ENCODE assay signal across 8 mouse cellular contexts in genomic region chr1:133364022-133364630, GRCm38 (mm10). TPM values are rescaled to one million over a fixed set of nuclear protein-coding genes. Genes with fewer than 3 reads are reported as not detected.
DNase-seq lines count a peak whose midpoint lies in the region; ATAC-seq and TF ChIP-seq lines count a peak whose summit lies in the region.

No protein-coding gene starts in this region.

- H3K27ac ChIP-seq in heart, embryonic 11.5 days (ENCODE audit: low read depth, low read length): no peak overlapping the region
- no peak overlapping the region for H3K27ac ChIP-seq in forebrain, embryonic 13.5 days
- H3K27ac ChIP-seq in liver, embryonic 13.5 days: peak overlapping the region; percentile 36; the same call in 1 of the 2 replicates

- H3K4me1 ChIP-seq in heart, embryonic 11.5 days (ENCODE audit: control insufficient read depth, insufficient read depth, low read length): peaks cover 24% of the 10 kb centered on the region
- peaks cover 62% of the 10 kb centered on the region for H3K4me1 ChIP-seq in E14TG2a.4 (replicated peaks; ENCODE audit: low read depth, low read length)
- H3K4me1 ChIP-seq in forebrain, embryonic 13.5 days: peaks cover 36% of the 10 kb centered on the region
- H3K4me1 ChIP-seq in liver, embryonic 13.5 days (replicated peaks): peaks cover 43% of the 10 kb centered on the region

- ATAC-seq in heart, embryonic 11.5 days (replicated peaks; ENCODE audit: insufficient number of reproducible peaks, low FRiP score, low TSS enrichment): no peak
- peak; percentile 1; the same call in 1 of the 2 replicates for ATAC-seq in forebrain, embryonic 13.5 days
- ATAC-seq in liver, embryonic 13.5 days (ENCODE audit: low read depth): no peak
- no peak for ATAC-seq in cerebellum, adult (ENCODE audit: insufficient number of reproducible peaks, low FRiP score, low TSS enrichment)

- 2% methylated on average over 27 of the region's 27 CpGs for WGBS in heart, embryonic 11.5 days (ENCODE audit: insufficient replicate concordance)
- 0% methylated on average over 27 of the region's 27 CpGs for WGBS in forebrain, embryonic 13.5 days
- WGBS in liver, embryonic 13.5 days (ENCODE audit: insufficient replicate concordance): 5% methylated on average over 27 of the region's 27 CpGs

- peaks cover 43% of the 10 kb centered on the region for H3K27me3 ChIP-seq in heart, embryonic 11.5 days (ENCODE audit: control insufficient read depth, insufficient read depth, low read length)
- H3K27me3 ChIP-seq in E14TG2a.4 (ENCODE audit: insufficient read depth, low read length): peaks cover 50% of the 10 kb centered on the region
- peaks cover 49% of the 10 kb centered on the region for H3K27me3 ChIP-seq in forebrain, embryonic 13.5 days
- peaks cover 53% of the 10 kb centered on the region for H3K27me3 ChIP-seq in liver, embryonic 13.5 days

- intact Hi-C loops in heart, postnatal 14 days (cut with DNase I): no loop called here

- H3K36me3 ChIP-seq in heart, embryonic 11.5 days (ENCODE audit: control insufficient read depth, insufficient read depth, low read length): no peaks in the 10 kb centered on the region
- 0 out of 2 replicates have a peak, but pooled peaks cover 2% of the 10 kb centered on the region for H3K36me3 ChIP-seq in E14TG2a.4 (ENCODE audit: insufficient read depth, low read length)
- H3K36me3 ChIP-seq in forebrain, embryonic 13.5 days (ENCODE audit: poor library complexity, severe bottlenecking): no peaks in the 10 kb centered on the region
- H3K36me3 ChIP-seq in liver, embryonic 13.5 days: no peaks in the 10 kb centered on the region

- peak overlapping the region; percentile 66 for H3K4me3 ChIP-seq in heart, embryonic 11.5 days (ENCODE audit: low read depth, low read length)
- H3K4me3 ChIP-seq in E14TG2a.4 (replicated peaks; ENCODE audit: low read length): peak overlapping the region; percentile 94
- peak overlapping the region; percentile 62 for H3K4me3 ChIP-seq in forebrain, embryonic 13.5 days
- peak overlapping the region; percentile 55 for H3K4me3 ChIP-seq in liver, embryonic 13.5 days (replicated peaks)

- DNase-seq in heart, postnatal 14 days: no peak
- DNase-seq in liver, embryonic 13.5 days: no peak
- no peak for DNase-seq in thymus, adult 18-20 months
- DNase-seq in spleen, postnatal 4 days (ENCODE audit: low spot score in 2 of 2): no peak

- no peak for TF ChIP-seq CTCF in E14TG2a.4 (conservative IDR thresholded peaks at IDR 0.05; ENCODE audit: low read length)

- peak overlapping the region; percentile 66 for H3K9ac ChIP-seq in heart, embryonic 11.5 days (ENCODE audit: low read depth, low read length)
- H3K9ac ChIP-seq in forebrain, embryonic 13.5 days: peak overlapping the region; percentile 67
- peak overlapping the region; percentile 52 for H3K9ac ChIP-seq in liver, embryonic 13.5 days

- peak overlapping the region; percentile 93 for H3K4me2 ChIP-seq in heart, embryonic 11.5 days
- peak overlapping the region; percentile 97 for H3K4me2 ChIP-seq in forebrain, embryonic 13.5 days
- peak overlapping the region; percentile 66 for H3K4me2 ChIP-seq in liver, embryonic 13.5 days

- no peaks in the 10 kb centered on the region for H3K9me3 ChIP-seq in heart, embryonic 11.5 days (replicated peaks; ENCODE audit: control insufficient read depth, low read length)
- H3K9me3 ChIP-seq in E14TG2a.4 (ENCODE audit: low read length): peaks cover 40% of the 10 kb centered on the region
- no peaks in the 10 kb centered on the region for H3K9me3 ChIP-seq in forebrain, embryonic 13.5 days (replicated peaks)
- no peaks in the 10 kb centered on the region for H3K9me3 ChIP-seq in liver, embryonic 13.5 days (replicated peaks)

RNA-seq across cellular contexts. Expression of gene Etnk2, which starts 0.8 kb away (rescaled TPM):
- 1.5 TPM in 2 replicates for polyA plus RNA-seq in heart, embryonic 11.5 days (2014; fragmentation: Nextera tagmentation; extraction: Ambion mirVana)
- under 1 TPM; 0.49 to 0.67 TPM for total RNA-seq in heart, postnatal 14 days (2021)
- 2.9 TPM in 2 replicates for polyA plus RNA-seq in forebrain, embryonic 13.5 days (2015; fragmentation: Nextera tagmentation; extraction: Ambion mirVana)
- 4.3 and 4.8 TPM in 2 replicates for polyA plus RNA-seq in liver, embryonic 13.5 days (2015; fragmentation: Nextera tagmentation; extraction: Ambion mirVana)

RNA-seq across cellular contexts. Expression of gene Ren1, which starts 13.8 kb away (rescaled TPM):
- not detected in 2 replicates for polyA plus RNA-seq in heart, embryonic 11.5 days (2014; fragmentation: Nextera tagmentation; extraction: Ambion mirVana)
- under 1 TPM in 1 of 2 experiments, not detected in 1; 0.24 TPM for total RNA-seq in heart, postnatal 14 days (2021)
- not detected in 2 replicates for polyA plus RNA-seq in forebrain, embryonic 13.5 days (2015; fragmentation: Nextera tagmentation; extraction: Ambion mirVana)
- polyA plus RNA-seq in liver, embryonic 13.5 days (2015; fragmentation: Nextera tagmentation; extraction: Ambion mirVana): 0.47 and 0.61 TPM in 2 replicates

RNA-seq across cellular contexts. Expression of gene Kiss1, which starts 42.5 kb away (rescaled TPM):
- polyA plus RNA-seq in heart, embryonic 11.5 days (2014; fragmentation: Nextera tagmentation; extraction: Ambion mirVana): not detected in 2 replicates
- not detected for total RNA-seq in heart, postnatal 14 days (2021)
- polyA plus RNA-seq in forebrain, embryonic 13.5 days (2015; fragmentation: Nextera tagmentation; extraction: Ambion mirVana): not detected in 2 replicates
- not detected in 2 replicates for polyA plus RNA-seq in liver, embryonic 13.5 days (2015; fragmentation: Nextera tagmentation; extraction: Ambion mirVana)

RNA-seq across cellular contexts. Expression of gene Golt1a, which starts 54.5 kb away (rescaled TPM):
- polyA plus RNA-seq in heart, embryonic 11.5 days (2014; fragmentation: Nextera tagmentation; extraction: Ambion mirVana): not detected in 2 replicates
- not detected for total RNA-seq in heart, postnatal 14 days (2021)
- polyA plus RNA-seq in forebrain, embryonic 13.5 days (2015; fragmentation: Nextera tagmentation; extraction: Ambion mirVana): not detected in 2 replicates
- polyA plus RNA-seq in liver, embryonic 13.5 days (2015; fragmentation: Nextera tagmentation; extraction: Ambion mirVana): 6.1 and 8.2 TPM in 2 replicates
